Mouse (Mus musculus) midbrain, embryonic 14.5 days (tissue): ENCODE data around the gene Cadm1. TPM values are rescaled to one million over a fixed set of nuclear protein-coding genes. Genes with fewer than 3 reads are reported as not detected.

Experiments used
- ATAC-seq: fragments of 200-750 bp; cut with Nextera tagmentation; 2 replicates; pipeline ENCODE4 v1.8.0; 2017; ENCODE audit warnings: moderate number of reproducible peaks, moderate library complexity; ENCODE audit not compliant: low FRiP score, low TSS enrichment
- DNase-seq: peaks from one replicate; pipeline ENCODE4 v3.0.0-alpha.2; 2015
- H3K27ac ChIP-seq: fragments of 300-500 bp; sonication (generic); replicated peaks from 2 replicates; pipeline ENCODE4 v1.5.1; 2014; ENCODE audit warnings: mild to moderate bottlenecking, low read depth, low read length, moderate library complexity
- H3K27me3 ChIP-seq: fragments of 300-500 bp; sonication (generic); 2 replicates; pipeline ENCODE4 v1.6.1; 2014; ENCODE audit warnings: low read length, control low read depth, mixed read lengths; ENCODE audit not compliant: control insufficient read depth, insufficient read depth
- H3K36me3 ChIP-seq: fragments of 300-500 bp; sonication (generic); 2 replicates; pipeline ENCODE4 v1.6.1; 2014; ENCODE audit warnings: low read length, control low read depth; ENCODE audit not compliant: control insufficient read depth, insufficient read depth
- H3K4me1 ChIP-seq: fragments of 300-500 bp; sonication (generic); 2 replicates; pipeline ENCODE4 v1.6.1; 2014; ENCODE audit warnings: mild to moderate bottlenecking, antibody characterized with exemption, low read length, control low read depth; ENCODE audit not compliant: control insufficient read depth, insufficient read depth
- H3K4me2 ChIP-seq: fragments of 300-500 bp; sonication (generic); 2 replicates; pipeline ENCODE4 v1.6.1; 2014; ENCODE audit warnings: mild to moderate bottlenecking, low read length, moderate library complexity
- H3K4me3 ChIP-seq: fragments of 300-500 bp; sonication (generic); replicated peaks from 2 replicates; pipeline ENCODE4 v1.5.1; 2014; ENCODE audit warnings: low read depth, low read length
- H3K9ac ChIP-seq: fragments of 300-500 bp; sonication (generic); replicated peaks from 2 replicates; pipeline ENCODE4 v1.6.1; 2014; ENCODE audit warnings: mild to moderate bottlenecking, low read length, moderate library complexity
- H3K9me3 ChIP-seq: fragments of 300-500 bp; sonication (generic); 2 replicates; pipeline ENCODE4 v1.6.1; 2016; ENCODE audit warnings: low read length, control low read depth, mixed read lengths; ENCODE audit not compliant: control insufficient read depth
- WGBS: fragments of 180-500 bp; shearing (Covaris S2); extraction: QIAGEN DNeasy Blood & Tissue Kit; methylation state at CpG from one replicate; pipeline ENCODE4 v1.1.7; 2014; 5-methylcytosine and 5-hydroxymethylcytosine counted together
- polyA plus RNA-seq: library from polyadenylated mRNA; unstranded; fragments of >200 nt; fragmentation: Nextera tagmentation; extraction: Ambion mirVana; gene quantifications from 2 replicates; pipeline ENCODE4 v1.2.1, GENCODE M21; 2014

Gene Cadm1
- polyA plus RNA-seq, 1 experiment from 2014 or later, result 204 TPM

DNA sequence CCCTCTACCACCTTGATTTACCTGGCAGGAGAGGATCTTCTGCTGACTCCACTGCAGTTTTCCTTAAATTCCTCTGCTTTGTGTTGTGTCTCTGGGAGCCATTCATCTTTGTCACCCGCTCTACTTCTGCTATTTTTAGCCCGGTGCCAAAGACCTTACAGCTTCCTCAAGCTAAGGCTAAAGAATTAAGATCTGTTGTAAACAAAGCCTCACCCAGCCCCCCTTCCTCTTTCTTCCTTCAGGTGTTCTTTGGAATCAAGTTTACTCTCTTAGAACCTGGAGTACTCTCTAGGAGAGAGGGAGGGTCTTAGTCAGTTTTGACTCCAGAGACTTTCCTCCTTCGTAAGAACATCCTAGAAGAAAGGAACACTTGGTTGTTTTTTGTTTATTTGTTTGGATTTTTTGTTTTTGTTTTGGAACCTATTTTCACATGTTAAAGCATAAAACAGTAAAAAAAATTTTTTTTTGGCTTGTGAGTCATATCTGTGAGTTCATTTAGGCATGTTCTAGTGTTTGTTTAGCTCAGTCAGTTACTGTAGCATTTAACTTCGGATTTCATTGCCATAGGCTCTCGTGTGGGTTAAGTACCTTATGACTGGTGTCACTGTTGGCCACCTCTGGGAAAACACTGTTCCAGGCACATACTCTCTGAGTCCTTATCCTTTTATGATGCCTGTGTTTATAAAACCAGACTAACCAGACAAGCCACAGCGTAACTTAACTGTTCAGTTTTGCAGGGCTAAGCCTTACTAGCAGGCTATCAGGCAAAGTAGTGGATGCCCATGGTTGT lies 51.8 kb downstream of the Cadm1 start:
- no peaks in the 10 kb centered on the region for H3K9me3 ChIP-seq
- H3K4me1 ChIP-seq, result peaks cover 11% of the 10 kb centered on the region
- no peak overlapping the region for H3K9ac ChIP-seq
- no peaks in the 10 kb centered on the region for H3K27me3 ChIP-seq
- ATAC-seq (no peak), DNase-seq (no peak)
- no peak overlapping the region for H3K4me2 ChIP-seq
- no peak overlapping the region for H3K4me3 ChIP-seq
- 91% methylated on average over 6 of the region's 6 CpGs for WGBS
- H3K27ac ChIP-seq, result no peak overlapping the region
- H3K36me3 ChIP-seq, result no peaks in the 10 kb centered on the region

DNA sequence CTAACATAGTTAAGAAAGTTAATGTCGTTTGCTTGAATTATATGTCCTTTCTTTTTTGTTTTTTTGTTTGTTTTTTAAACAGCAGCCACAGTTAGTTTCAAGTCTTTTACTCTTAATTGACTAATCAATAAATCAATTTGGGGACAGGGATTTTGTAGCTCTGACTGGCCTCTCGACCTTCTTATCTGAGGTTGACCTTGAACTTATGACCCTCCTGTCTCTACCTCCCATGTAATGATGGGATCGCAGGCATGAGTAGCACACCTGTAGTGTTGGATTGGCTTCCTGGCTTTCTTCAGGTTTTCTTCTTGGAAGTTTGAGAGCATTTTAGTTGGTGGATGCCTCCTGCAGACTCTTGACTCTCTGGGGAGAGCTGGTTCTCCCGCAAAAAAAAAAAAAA lies 53.3 kb downstream of the Cadm1 start:
- H3K27me3 ChIP-seq, result no peaks in the 10 kb centered on the region
- DNase-seq (no peak), ATAC-seq (no peak)
- no peak overlapping the region for H3K9ac ChIP-seq
- peaks cover 23% of the 10 kb centered on the region for H3K4me1 ChIP-seq
- no peak overlapping the region for H3K4me2 ChIP-seq
- WGBS, result 88% methylated on average over 4 of the region's 4 CpGs
- H3K4me3 ChIP-seq, result no peak overlapping the region
- no peak overlapping the region for H3K27ac ChIP-seq
- no peaks in the 10 kb centered on the region for H3K9me3 ChIP-seq
- no peaks in the 10 kb centered on the region for H3K36me3 ChIP-seq

DNA sequence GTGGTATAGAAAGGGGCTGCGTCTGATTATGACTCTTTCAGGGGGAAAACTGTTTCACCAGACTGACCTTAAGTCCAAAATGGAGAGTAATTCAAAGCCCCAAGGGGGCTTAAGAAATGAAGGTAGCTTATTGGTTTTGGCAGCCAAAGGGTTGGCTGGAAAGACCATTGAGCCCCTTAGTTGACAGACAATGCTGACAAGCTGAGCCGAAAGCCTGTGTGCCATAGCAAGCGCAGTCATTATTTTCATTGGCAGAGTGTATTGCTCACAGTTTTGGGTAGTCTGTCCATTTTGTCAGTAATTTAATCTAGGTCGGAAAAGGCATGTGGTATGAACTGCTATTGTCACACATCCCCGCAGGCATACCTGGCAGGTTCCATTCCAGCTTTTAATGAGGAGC lies 56.2 kb downstream of the Cadm1 start:
- WGBS, result 53% methylated on average over 5 of the region's 5 CpGs
- Histone ChIP-seq H3K4me1 (peaks cover 23% of the 10 kb centered on the region), H3K4me3 (no peak overlapping the region), H3K27ac (no peak overlapping the region), H3K4me2 (no peak overlapping the region), H3K36me3 (no peaks in the 10 kb centered on the region), H3K9me3 (no peaks in the 10 kb centered on the region), H3K27me3 (no peaks in the 10 kb centered on the region), H3K9ac (no peak overlapping the region)
- DNase-seq (peak; percentile 59), ATAC-seq (no peak)

DNA sequence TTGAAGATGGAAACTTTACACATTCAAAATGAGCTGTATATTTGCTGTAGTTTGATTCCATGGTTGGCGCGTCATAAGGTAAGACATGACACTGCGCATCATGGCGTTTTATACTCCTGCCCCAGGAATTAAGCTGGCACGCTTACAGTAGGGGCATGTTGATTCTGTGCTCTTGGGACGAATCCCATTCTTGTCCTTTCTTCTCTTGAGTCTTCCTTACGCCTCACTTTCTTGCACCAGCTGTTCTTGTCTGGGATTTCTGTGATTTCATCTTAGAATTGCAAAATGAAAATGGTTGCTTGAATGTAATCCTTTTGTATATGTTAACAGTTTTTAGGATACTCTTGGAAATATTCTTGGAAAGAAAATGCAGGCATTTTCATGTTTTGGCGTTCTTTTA lies 56.9 kb downstream of the Cadm1 start:
- H3K9ac ChIP-seq, result no peak overlapping the region

DNA sequence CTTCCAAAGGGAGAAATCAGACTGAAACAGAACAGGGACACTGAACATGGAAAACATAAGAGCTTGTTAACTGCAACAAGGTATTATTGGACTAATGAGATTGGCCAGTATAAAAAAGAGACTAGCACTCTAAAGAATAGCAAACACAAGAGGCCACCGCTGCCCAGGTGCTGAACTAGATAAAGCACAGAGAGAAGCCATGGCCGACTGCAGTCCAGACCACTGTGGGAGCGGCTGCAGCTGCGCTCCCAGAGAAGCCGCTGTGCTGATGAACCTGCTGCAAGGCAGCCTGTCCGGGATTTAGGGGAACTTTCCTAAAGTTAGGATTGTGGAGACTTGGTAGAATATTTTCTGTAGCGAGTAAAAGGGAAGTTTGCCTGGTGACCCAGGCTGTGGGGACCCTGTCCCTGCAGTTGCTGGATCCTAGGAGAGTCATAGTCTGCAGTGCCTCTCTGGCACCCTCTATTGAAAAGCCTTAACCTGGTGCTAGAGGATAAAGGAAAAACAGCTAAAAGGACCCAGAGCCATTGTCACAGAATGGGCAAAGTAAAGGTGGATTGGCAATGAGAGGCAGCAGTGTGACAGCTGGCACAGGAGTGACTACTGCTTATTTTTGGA lies 57.7 kb downstream of the Cadm1 start:
- DNase-seq (peak; percentile 60), ATAC-seq (no peak)
- no peaks in the 10 kb centered on the region for H3K9me3 ChIP-seq
- no peak overlapping the region for H3K9ac ChIP-seq
- H3K36me3 ChIP-seq, result no peaks in the 10 kb centered on the region
- WGBS, result 51% methylated on average over 7 of the region's 7 CpGs
- H3K4me2 ChIP-seq, result 0 out of 2 replicates have a peak overlapping the region, but pooled peaks have one; percentile 6
- no peaks in the 10 kb centered on the region for H3K27me3 ChIP-seq
- peaks cover 23% of the 10 kb centered on the region for H3K4me1 ChIP-seq
- no peak overlapping the region for H3K27ac ChIP-seq
- H3K4me3 ChIP-seq, result no peak overlapping the region

More for the DNA sequence above, 56.9 kb downstream of the Cadm1 start:
- peaks cover 23% of the 10 kb centered on the region for H3K4me1 ChIP-seq
- no peak overlapping the region for H3K4me2 ChIP-seq
- H3K36me3 ChIP-seq, result no peaks in the 10 kb centered on the region
- no peak overlapping the region for H3K4me3 ChIP-seq
- no peaks in the 10 kb centered on the region for H3K9me3 ChIP-seq
- 59% methylated on average over 8 of the region's 8 CpGs for WGBS
- DNase-seq (no peak), ATAC-seq (no peak)
- no peak overlapping the region for H3K27ac ChIP-seq
- H3K27me3 ChIP-seq, result no peaks in the 10 kb centered on the region

DNA sequence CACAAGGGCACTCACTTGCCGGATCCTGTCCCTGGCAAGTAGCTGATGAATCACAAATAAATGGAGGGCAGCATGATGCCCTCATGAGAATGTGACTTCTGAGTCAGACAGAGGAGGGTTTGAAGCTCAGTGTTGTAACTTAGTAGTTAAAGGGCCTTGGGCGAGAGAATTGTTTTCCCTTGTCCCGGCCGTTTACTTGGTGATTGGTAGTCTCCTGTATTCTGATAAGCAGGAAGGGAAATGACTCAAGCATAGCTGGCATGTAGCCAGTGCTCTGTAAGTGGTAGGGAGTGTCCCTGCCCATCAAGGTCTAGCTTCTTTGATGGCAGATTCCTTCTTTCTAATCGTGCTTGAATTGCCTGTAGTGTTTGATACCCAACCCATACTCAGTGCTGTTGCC lies 59.9 kb downstream of the Cadm1 start:
- H3K4me2 ChIP-seq, result no peak overlapping the region
- no peak for DNase-seq
- WGBS, result 79% methylated on average over 5 of the region's 5 CpGs
- H3K9ac ChIP-seq, result no peak overlapping the region
- H3K27me3 ChIP-seq, result no peaks in the 10 kb centered on the region
- no peak for ATAC-seq
- H3K36me3 ChIP-seq, result no peaks in the 10 kb centered on the region
- H3K27ac ChIP-seq, result no peak overlapping the region
- H3K9me3 ChIP-seq, result no peaks in the 10 kb centered on the region
- peaks cover 23% of the 10 kb centered on the region for H3K4me1 ChIP-seq
- H3K4me3 ChIP-seq, result no peak overlapping the region

DNA sequence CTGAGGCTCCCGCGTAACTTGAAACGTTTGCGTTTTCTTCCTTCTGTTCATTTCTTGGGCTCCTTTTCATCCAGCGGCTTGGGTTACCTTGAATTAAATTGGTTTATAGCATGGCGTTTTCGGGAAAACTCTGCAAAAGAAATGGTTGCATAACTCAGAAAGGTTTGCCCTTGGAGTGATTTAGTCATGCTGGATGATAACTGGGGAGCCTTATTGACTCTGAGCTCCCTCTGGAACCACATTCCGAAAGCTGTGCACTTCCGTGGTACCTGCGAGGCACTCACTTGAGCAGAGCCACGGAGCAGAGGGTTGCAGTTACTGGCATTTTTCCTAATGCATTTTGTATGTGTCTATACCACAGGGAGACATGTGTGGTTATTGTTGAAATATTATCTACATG lies 71.6 kb downstream of the Cadm1 start:
- H3K36me3 ChIP-seq, result no peaks in the 10 kb centered on the region
- no peak overlapping the region for H3K4me3 ChIP-seq
- ATAC-seq (no peak), DNase-seq (no peak)
- H3K9ac ChIP-seq, result no peak overlapping the region
- H3K4me2 ChIP-seq, result no peak overlapping the region
- WGBS, result 57% methylated on average over 11 of the region's 11 CpGs
- H3K27ac ChIP-seq, result no peak overlapping the region
- H3K27me3 ChIP-seq, result no peaks in the 10 kb centered on the region
- H3K9me3 ChIP-seq, result no peaks in the 10 kb centered on the region
- peaks cover 3% of the 10 kb centered on the region; the same call in 1 of the 2 replicates for H3K4me1 ChIP-seq

DNA sequence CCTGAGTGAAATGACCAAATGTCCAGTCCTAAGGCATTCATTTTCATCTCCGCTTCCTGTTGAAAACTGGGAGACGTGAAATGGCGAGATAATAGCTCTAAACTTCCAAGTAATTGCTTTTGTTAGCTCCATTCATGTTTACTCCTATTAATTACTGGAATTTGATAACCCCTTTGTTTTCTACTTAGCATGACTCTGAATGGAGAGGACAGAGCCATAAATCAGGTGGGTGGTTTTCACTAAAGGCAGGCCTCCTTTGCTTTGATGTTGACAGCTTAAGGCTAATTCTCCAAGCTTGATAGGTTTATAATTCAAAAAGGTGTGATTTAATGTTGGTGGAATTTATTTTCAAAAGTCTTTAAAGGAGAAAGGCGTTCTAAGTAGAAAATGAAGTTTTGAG lies 74.0 kb downstream of the Cadm1 start:
- no peak overlapping the region for H3K9ac ChIP-seq
- DNase-seq (no peak), ATAC-seq (no peak)
- H3K4me3 ChIP-seq, result no peak overlapping the region
- peaks cover 10% of the 10 kb centered on the region; the same call in 1 of the 2 replicates for H3K4me1 ChIP-seq
- no peak overlapping the region for H3K4me2 ChIP-seq
- 76% methylated on average over 4 of the region's 4 CpGs for WGBS
- no peak overlapping the region for H3K27ac ChIP-seq
- H3K9me3 ChIP-seq, result no peaks in the 10 kb centered on the region
- no peaks in the 10 kb centered on the region for H3K36me3 ChIP-seq
- no peaks in the 10 kb centered on the region for H3K27me3 ChIP-seq

DNA sequence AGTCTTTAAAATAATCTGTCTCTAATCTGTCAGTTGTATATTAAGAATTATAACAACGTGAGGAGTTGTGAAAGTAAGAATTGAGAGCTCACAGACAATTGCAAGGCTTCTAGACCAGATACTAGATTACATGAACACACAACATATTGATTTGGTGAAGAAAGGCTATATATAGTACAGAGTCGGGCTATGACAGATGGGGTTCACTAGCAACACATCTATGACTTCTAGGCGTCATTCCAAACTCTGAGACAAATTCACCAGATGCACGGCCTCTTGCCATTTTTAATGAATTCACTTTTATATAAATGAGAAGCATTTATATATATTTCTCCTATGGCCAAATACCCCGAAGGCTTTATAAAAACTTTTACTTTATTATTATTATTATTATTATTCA lies 75.7 kb downstream of the Cadm1 start:
- no peaks in the 10 kb centered on the region for H3K36me3 ChIP-seq
- H3K27me3 ChIP-seq, result no peaks in the 10 kb centered on the region
- H3K4me2 ChIP-seq, result no peak overlapping the region
- no peak for ATAC-seq
- H3K4me1 ChIP-seq, result peaks cover 25% of the 10 kb centered on the region
- 90% methylated on average over 5 of the region's 5 CpGs for WGBS
- no peak overlapping the region for H3K4me3 ChIP-seq
- no peak overlapping the region for H3K9ac ChIP-seq
- no peak for DNase-seq
- no peak overlapping the region for H3K27ac ChIP-seq
- H3K9me3 ChIP-seq, result no peaks in the 10 kb centered on the region
